Mouse (Mus musculus) adrenal gland (tissue): ENCODE measurements around the gene Selenom.

Experiments
- intact Hi-C: fragments of 180-260 bp; cut with DNase I; formaldehyde crosslinking; loops from one replicate; pipeline ENCODE4 v1.15.1; 2025

Selenom gene

DNA sequence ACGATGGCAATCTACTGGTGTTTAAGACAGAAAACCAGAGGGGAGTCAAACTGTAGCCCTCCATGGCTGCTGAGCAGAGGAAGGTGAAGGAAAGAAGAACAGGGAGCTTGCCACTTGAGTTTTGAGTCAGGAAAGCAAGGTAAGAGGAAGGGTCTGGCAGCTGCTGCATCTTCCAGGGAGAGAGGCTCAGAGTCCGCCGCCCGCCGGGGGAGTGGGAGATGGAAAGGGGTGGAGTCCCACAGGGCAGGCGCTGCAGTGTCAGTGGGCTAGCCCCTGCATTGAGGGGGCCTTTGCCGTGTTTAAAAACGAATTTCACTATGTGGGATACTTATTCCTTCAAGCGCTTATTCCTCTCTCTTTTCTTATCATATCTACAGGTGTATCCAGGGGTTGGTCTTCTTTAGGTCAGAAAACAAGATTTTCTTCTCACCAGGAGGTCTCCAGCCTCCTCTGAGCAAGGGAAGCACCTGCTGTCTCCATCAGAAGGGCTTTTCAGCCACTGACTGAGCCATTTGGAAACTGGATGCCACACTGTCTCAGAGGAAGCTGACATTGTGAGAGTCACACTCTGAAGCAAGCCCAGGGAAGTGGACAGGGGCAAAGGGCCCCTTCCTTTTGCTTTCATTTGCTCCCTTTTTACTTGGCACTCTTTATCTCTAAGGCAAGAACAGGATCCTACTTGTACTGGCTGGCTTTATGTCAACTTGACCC, 31.2 kb downstream of the Selenom start:
- intact Hi-C loops, result no loop called here

DNA sequence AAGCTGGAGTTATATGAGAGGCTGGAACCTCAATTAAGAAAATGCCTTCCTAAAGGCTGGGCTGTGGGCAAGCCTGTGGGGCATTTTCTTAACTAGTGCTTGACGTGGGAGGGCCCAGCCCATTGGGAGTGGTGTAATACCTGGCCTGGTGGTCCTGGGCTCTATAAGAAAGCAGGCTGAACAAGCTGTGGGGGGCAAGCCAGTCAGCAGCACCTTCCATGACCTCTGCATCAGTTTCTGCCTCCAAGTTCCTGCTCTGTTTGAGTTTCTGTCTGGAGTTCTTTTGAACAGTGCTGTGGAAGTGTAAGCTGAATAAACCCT, 31.7 kb downstream of the Selenom start:
- intact Hi-C loops, result no loop called here

DNA sequence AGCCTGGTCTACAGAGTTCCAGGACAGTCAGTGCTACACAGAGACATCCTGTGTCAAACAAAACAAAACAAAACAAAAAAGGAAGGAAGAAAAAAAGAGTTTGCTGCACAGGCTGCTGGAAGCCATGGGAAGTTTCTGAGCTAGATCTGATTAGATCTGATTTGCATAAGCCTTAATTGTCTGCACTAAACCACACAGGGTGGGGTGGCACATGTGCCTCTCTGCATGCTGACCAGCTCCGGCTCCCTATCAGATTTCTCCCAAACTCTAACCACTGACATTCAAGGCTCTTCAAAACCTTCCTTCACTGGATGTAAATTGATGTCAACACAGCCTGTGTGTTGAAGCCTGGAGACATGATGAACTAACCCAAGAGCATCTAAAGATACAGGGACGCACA, 32.6 kb downstream of the Selenom start:
- intact Hi-C loops, result no loop called here

- intact Hi-C loops, result no loop called here
Observed at GRCm38 (mm10) chr11:3547969-3548368, 33.5 kb downstream of the Selenom start.

GRCm38 (mm10) chr11:3548564-3549295, 34.2 kb downstream of the Selenom start:
- intact Hi-C loops, result no loop called here

DNA sequence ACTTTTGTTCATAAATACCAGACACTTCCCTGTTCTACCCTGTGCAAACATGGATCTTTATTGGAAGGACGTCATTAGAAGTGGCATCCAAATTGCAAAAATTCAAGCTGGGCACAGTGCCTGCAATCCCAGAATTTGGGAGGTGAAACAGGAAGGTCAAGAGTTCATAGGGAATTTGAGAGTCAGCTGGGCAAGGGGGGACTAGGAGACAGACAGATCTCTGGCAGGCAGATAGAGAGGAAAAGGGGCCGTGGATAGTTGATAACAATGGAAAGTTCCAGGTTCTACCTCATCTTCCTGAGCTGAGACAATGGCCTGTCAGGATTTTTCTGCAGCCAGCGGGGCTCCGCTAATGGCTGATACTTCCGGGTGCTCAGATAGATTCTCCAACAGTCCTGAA, 35.3 kb downstream of the Selenom start:
- intact Hi-C loops, result no loop called here

- intact Hi-C loops, result no loop called here
Observed at GRCm38 (mm10) chr11:3554976-3555375, 40.5 kb downstream of the Selenom start.

DNA sequence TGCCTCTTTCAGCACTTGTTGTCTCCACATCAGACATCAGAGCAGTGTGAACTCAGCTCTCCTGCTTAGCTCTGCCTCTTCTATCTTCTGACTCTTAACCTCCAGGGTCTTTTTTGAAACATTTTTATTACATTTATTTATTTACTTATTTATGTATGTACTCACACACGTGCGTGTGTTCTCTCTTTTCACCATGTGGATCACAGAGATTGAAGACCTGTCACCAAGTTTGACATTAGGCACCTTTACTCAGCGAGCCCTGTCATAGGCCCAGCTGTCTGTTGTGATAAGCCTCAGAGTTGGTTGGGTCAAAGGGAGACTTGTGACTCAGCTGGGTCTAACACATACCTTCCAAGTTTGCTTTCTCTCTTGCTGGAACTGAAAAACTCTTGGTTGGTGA, 43.4 kb downstream of the Selenom start:
- intact Hi-C loops, result no loop called here

DNA sequence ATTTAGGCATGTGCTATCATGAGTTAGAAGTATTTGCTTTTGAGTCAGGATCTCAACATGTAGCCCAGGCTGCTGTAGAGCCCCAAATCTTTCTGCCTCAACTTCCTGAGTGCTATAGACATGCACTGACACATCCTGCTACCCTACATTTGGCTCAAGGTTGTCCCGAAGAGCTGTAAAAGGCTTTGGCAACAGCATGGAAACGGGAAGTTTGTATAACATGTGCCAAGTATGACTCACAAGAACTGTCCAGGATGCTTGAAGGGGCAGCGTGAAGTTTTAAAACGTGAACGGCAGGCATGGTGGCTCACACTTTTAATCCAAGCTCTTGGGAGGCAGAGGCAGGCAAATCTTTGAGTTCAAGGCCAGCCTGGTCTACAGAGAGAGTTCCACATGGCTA, 45.7 kb downstream of the Selenom start:
- intact Hi-C loops, result no loop called here

DNA sequence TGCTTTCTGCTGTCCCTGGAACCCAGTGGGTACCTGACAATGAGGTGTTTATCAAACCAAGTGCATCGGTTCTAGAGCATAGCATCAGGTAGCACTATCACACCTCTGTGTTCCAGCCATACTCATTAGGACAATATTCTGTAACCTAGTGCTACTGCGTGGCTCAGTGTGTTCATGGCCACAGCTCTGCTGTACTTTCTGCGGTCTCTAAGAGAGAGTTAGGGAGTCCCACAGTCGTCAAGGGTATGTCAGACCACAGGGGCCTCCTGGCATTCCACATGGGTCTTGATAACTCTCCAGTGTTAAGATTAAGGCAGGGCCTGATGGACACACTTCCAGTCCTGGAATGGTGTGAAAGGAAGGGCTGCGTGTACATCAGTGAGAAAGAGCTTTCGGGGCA, 49.4 kb downstream of the Selenom start:
- intact Hi-C loops, result no loop called here

DNA sequence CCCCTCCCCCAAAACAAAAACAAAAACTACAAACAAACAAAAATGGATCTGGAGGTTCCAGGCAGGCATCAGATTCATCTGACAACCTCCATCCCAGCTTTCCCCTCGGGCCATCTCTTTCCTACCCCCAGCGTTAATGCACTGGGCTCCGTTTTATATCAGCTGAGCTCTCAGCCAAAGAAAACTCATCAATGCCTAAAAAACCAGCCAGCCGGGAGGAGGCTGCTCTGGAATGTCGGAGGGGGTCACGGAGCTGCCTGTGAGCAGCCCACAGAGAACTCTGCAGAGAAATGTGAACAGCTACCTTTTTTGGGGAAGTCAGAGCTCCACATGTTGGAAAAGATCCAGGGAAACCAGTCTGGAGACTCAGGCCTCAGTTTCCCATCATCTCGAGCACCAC, 50.0 kb downstream of the Selenom start:
- intact Hi-C loops, result no loop called here

GRCm38 (mm10) chr11:3566018-3566417, 51.5 kb downstream of the Selenom start:
- intact Hi-C loops, result no loop called here
